Mouse (Mus musculus) limb, embryonic 13.5 days (tissue): ENCODE data around the gene Sirt3. TPM values are rescaled to one million over a fixed set of nuclear protein-coding genes. Genes with fewer than 3 reads are reported as not detected.

Source experiments
- ATAC-seq: fragments of 200-750 bp; cut with Nextera tagmentation; 2 replicates; pipeline ENCODE4 v1.8.0; 2017; ENCODE audit warnings: low read depth, moderate number of reproducible peaks, moderate TSS enrichment; ENCODE audit not compliant: low FRiP score
- H3K27ac ChIP-seq: fragments of 300-500 bp; sonication (generic); 2 replicates; pipeline ENCODE4 v1.5.1; 2015; ENCODE audit warnings: inconsistent platforms, mild to moderate bottlenecking, moderate library complexity
- H3K27me3 ChIP-seq: fragments of 300-500 bp; sonication (generic); 2 replicates; pipeline ENCODE4 v1.6.1; 2015; ENCODE audit warnings: mild to moderate bottlenecking, inconsistent platforms
- H3K36me3 ChIP-seq: fragments of 300-500 bp; sonication (generic); 2 replicates; pipeline ENCODE4 v1.6.1; 2015; ENCODE audit warnings: inconsistent platforms, mild to moderate bottlenecking, moderate library complexity
- H3K4me1 ChIP-seq: fragments of 300-500 bp; sonication (generic); 2 replicates; pipeline ENCODE4 v1.6.1; 2015; ENCODE audit warnings: inconsistent platforms
- H3K4me2 ChIP-seq: fragments of 300-500 bp; sonication (generic); replicated peaks from 2 replicates; pipeline ENCODE4 v1.6.1; 2015; ENCODE audit warnings: inconsistent platforms, mild to moderate bottlenecking, moderate library complexity
- H3K4me3 ChIP-seq: fragments of 300-500 bp; sonication (generic); 2 replicates; pipeline ENCODE4 v1.5.1; 2015; ENCODE audit warnings: moderate library complexity, mild to moderate bottlenecking, inconsistent platforms
- H3K9ac ChIP-seq: fragments of 300-500 bp; sonication (generic); 2 replicates; pipeline ENCODE4 v1.6.1; 2015; ENCODE audit warnings: mild to moderate bottlenecking, inconsistent platforms
- H3K9me3 ChIP-seq: fragments of 300-500 bp; sonication (generic); 2 replicates; pipeline ENCODE4 v1.6.1; 2016; ENCODE audit warnings: inconsistent platforms
- WGBS: fragments of 180-500 bp; shearing (Covaris S2); methylation state at CpG from one replicate; pipeline ENCODE4 v1.1.7; 2015; 5-methylcytosine and 5-hydroxymethylcytosine counted together
- polyA plus RNA-seq: library from polyadenylated mRNA; unstranded; fragments of >200 nt; fragmentation: Nextera tagmentation; extraction: Ambion mirVana; gene quantifications from 2 replicates; pipeline ENCODE4 v1.2.1, GENCODE M21; 2015

Sirt3 gene
- polyA plus RNA-seq: 29.6 and 30.1 TPM in 2 replicates

DNA sequence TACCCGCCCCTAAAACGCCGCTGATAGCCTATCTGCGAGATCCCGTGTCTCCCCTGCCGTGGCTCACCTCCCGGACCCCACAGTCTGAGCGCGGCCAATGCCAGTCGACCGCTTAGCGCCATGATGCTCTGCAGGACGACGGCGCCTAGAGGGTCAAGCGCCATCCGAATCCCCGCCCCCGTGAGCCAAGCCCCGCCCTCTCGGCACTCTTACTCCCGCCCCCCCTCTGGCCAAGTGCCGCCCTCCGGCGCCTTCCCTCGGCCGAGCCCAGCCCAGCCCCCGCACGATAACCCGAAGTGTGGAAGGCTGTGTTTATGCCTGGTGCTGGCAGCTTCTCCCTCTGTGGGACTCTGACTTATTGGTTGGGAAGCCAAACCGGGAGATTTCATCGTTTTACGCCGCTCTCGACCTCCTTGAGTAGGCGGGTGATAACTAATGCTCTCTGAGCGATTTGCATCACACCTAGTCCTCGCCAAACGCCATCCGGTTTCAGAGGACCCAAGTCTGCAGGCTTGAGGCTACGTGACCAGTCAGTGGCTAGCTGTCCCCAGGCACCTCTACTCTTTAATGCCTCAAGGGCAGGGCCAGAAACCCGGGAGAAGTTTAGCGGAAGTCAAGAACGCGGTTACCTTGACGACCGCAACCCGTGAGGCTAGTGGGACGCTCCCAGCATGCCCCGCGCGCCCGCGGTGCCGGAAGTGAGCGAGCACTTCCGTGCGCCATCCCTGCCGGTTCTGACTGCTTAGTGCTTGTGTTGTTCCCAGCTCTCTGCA is at the start of gene Sirt3, which contains the start of gene Psmd13:
TSS of gene Sirt3 (minus strand) at position 614 of the 773 bp plus-strand sequence.
TSS of gene Psmd13 (plus strand) at position 273 of the 773 bp plus-strand sequence.
- Histone ChIP-seq H3K27me3 (no peaks in the 10 kb centered on the region), H3K9me3 (no peaks in the 10 kb centered on the region)
- WGBS: under 1% methylated on average over 59 of the region's 59 CpGs

DNA sequence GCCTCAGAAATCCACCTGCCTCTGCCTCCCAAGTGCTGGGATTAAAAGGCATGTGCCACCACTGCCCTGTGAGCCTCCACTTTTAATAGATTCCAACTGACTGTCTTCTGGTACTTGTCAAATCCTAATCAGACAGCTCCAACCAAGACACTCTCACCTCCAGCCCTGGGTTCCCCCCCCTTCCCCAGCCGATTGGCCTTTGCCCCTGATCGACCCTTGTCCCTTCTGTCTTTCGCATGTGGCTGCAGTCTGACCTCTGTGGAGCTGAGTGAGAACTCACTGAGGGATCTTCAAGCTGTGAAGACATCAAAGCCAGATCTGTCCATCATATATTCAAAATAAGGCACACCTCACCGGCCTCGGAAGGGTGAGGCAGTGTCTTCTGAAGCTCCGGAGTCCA is 45.1 kb upstream of the Sirt3 start:
- 83% methylated on average over 6 of the region's 6 CpGs for WGBS
- Histone ChIP-seq H3K36me3 (no peaks in the 10 kb centered on the region), H3K4me2 (no peak overlapping the region), H3K27me3 (peaks cover 33% of the 10 kb centered on the region), H3K4me1 (peaks cover 8% of the 10 kb centered on the region), H3K9me3 (0 out of 2 replicates have a peak, but pooled peaks cover 4% of the 10 kb centered on the region), H3K27ac (no peak overlapping the region), H3K9ac (no peak overlapping the region), H3K4me3 (no peak overlapping the region)
- ATAC-seq: no peak

More for the DNA sequence above, at the start of gene Sirt3, which contains the start of gene Psmd13:
- Histone ChIP-seq H3K4me3 (peak within 1 kb of the TSS; percentile 95), H3K4me2 (peak within 1 kb of the TSS; percentile 73), H3K9ac (peak within 1 kb of the TSS; percentile 81), H3K27ac (peak within 1 kb of the TSS; percentile 76), H3K36me3 (peaks cover 40% of the 10 kb centered on the region), H3K4me1 (peaks cover 21% of the 10 kb centered on the region)
- ATAC-seq: peak; percentile 96

- ATAC-seq: no peak
- Histone ChIP-seq H3K4me2 (peak overlapping the region; percentile 67), H3K27ac (no peak overlapping the region), H3K9ac (no peak overlapping the region), H3K27me3 (peaks cover 69% of the 10 kb centered on the region), H3K4me3 (peak overlapping the region; percentile 40), H3K4me1 (peaks cover 13% of the 10 kb centered on the region), H3K9me3 (no peaks in the 10 kb centered on the region), H3K36me3 (no peaks in the 10 kb centered on the region)
- 23% methylated on average over 30 of the region's 30 CpGs for WGBS
Measured at GRCm38 (mm10) chr7:140923070-140923775, 41.1 kb upstream of the Sirt3 start.

- Histone ChIP-seq H3K4me3 (peak overlapping the region; percentile 40), H3K27me3 (peaks cover 72% of the 10 kb centered on the region), H3K9ac (no peak overlapping the region), H3K4me1 (peaks cover 13% of the 10 kb centered on the region), H3K4me2 (peak overlapping the region; percentile 67), H3K27ac (no peak overlapping the region), H3K36me3 (no peaks in the 10 kb centered on the region), H3K9me3 (no peaks in the 10 kb centered on the region)
- ATAC-seq: no peak
- under 1% methylated on average over 49 of the region's 49 CpGs for WGBS
Measured at GRCm38 (mm10) chr7:140922398-140923069, 40.4 kb upstream of the Sirt3 start.

GRCm38 (mm10) chr7:140921225-140921975 is 39.3 kb upstream of the Sirt3 start:
- Histone ChIP-seq H3K36me3 (no peaks in the 10 kb centered on the region), H3K27ac (no peak overlapping the region), H3K4me1 (peaks cover 13% of the 10 kb centered on the region), H3K4me2 (no peak overlapping the region), H3K9ac (no peak overlapping the region), H3K27me3 (peaks cover 72% of the 10 kb centered on the region), H3K4me3 (peak overlapping the region; percentile 40; the same call in 1 of the 2 replicates), H3K9me3 (no peaks in the 10 kb centered on the region)
- WGBS: 26% methylated on average over 22 of the region's 22 CpGs
- no peak for ATAC-seq

- WGBS: 70% methylated on average over 8 of the region's 8 CpGs
- H3K9me3 ChIP-seq: no peaks in the 10 kb centered on the region
Measured at GRCm38 (mm10) chr7:140920418-140921029, 38.4 kb upstream of the Sirt3 start, which contains the start of gene Nlrp6. Nlrp6 (plus strand) TSS chr7:140920902.

GRCm38 (mm10) chr7:140919911-140920310 is 37.8 kb upstream of the Sirt3 start:
- Histone ChIP-seq H3K27me3 (peaks cover 66% of the 10 kb centered on the region), H3K9ac (no peak overlapping the region), H3K36me3 (no peaks in the 10 kb centered on the region), H3K9me3 (no peaks in the 10 kb centered on the region), H3K4me1 (peaks cover 13% of the 10 kb centered on the region), H3K4me2 (no peak overlapping the region), H3K4me3 (no peak overlapping the region), H3K27ac (no peak overlapping the region)
- 78% methylated on average over 4 of the region's 4 CpGs for WGBS
- ATAC-seq: no peak

More at GRCm38 (mm10) chr7:140920418-140921029, 38.4 kb upstream of the Sirt3 start, which contains the start of gene Nlrp6:
- Histone ChIP-seq H3K27ac (no peak within 1 kb of the TSS), H3K4me3 (no peak within 1 kb of the TSS), H3K27me3 (peaks cover 72% of the 10 kb centered on the region), H3K4me2 (no peak within 1 kb of the TSS), H3K36me3 (no peaks in the 10 kb centered on the region), H3K9ac (no peak within 1 kb of the TSS), H3K4me1 (peaks cover 13% of the 10 kb centered on the region)
- ATAC-seq: no peak

GRCm38 (mm10) chr7:140914031-140914690 is 32.1 kb upstream of the Sirt3 start:
- H3K4me2 ChIP-seq: no peak overlapping the region
- peaks cover 9% of the 10 kb centered on the region for H3K27me3 ChIP-seq
- H3K4me3 ChIP-seq: no peak overlapping the region
- 81% methylated on average over 8 of the region's 8 CpGs for WGBS
- H3K27ac ChIP-seq: no peak overlapping the region
- no peak overlapping the region for H3K9ac ChIP-seq
- H3K9me3 ChIP-seq: no peaks in the 10 kb centered on the region
- ATAC-seq: no peak
- no peaks in the 10 kb centered on the region for H3K4me1 ChIP-seq
- H3K36me3 ChIP-seq: no peaks in the 10 kb centered on the region

DNA sequence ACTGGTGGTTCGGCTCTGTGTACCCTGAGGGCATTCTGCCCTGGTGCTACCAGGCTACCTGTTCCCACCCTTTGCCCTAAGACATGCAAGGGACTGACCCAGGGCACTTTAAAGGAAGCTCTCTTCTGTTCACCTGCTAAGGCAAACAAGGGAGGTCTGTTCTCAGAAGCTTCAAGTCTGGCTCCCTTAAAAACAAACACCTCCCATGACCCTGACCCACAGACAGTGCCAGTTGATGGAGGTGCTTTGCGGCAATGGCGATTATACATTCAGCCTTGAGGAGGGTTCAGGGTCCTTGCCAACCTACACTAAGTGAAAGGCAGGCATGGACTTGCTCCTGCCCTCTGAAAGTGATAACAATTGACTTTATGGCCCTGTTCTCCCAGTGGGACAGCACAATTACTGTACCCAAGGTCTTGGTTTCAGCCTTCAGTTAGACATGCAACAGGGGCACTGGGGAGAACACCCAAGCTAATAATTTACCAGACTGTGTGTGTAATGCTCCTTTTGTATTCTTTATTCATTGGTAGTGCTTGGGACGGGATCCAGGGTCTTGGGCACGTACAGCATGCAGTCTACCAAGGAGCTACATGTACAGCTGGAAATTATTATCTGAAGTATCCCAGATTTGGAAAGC is 30.9 kb upstream of the Sirt3 start:
- H3K4me1 ChIP-seq: peaks cover 3% of the 10 kb centered on the region
- no peak overlapping the region for H3K27ac ChIP-seq
- H3K9ac ChIP-seq: no peak overlapping the region
- H3K36me3 ChIP-seq: no peaks in the 10 kb centered on the region
- H3K4me2 ChIP-seq: no peak overlapping the region
- H3K4me3 ChIP-seq: no peak overlapping the region
- H3K27me3 ChIP-seq: peaks cover under 1% of the 10 kb centered on the region; the same call in 1 of the 2 replicates
- 61% methylated on average over 5 of the region's 5 CpGs for WGBS
- H3K9me3 ChIP-seq: no peaks in the 10 kb centered on the region
- no peak for ATAC-seq

GRCm38 (mm10) chr7:140912293-140912692 is 30.2 kb upstream of the Sirt3 start:
- Histone ChIP-seq H3K9ac (no peak overlapping the region), H3K27me3 (no peaks in the 10 kb centered on the region; the same call in 1 of the 2 replicates), H3K36me3 (no peaks in the 10 kb centered on the region), H3K4me2 (no peak overlapping the region), H3K4me3 (no peak overlapping the region), H3K4me1 (peaks cover 3% of the 10 kb centered on the region), H3K27ac (no peak overlapping the region), H3K9me3 (no peaks in the 10 kb centered on the region)
- ATAC-seq: no peak
- WGBS: 72% methylated on average over 3 of the region's 3 CpGs
